Mouse (Mus musculus): ENCODE results near the gene Unc13b.

Unc13b gene

DNA sequence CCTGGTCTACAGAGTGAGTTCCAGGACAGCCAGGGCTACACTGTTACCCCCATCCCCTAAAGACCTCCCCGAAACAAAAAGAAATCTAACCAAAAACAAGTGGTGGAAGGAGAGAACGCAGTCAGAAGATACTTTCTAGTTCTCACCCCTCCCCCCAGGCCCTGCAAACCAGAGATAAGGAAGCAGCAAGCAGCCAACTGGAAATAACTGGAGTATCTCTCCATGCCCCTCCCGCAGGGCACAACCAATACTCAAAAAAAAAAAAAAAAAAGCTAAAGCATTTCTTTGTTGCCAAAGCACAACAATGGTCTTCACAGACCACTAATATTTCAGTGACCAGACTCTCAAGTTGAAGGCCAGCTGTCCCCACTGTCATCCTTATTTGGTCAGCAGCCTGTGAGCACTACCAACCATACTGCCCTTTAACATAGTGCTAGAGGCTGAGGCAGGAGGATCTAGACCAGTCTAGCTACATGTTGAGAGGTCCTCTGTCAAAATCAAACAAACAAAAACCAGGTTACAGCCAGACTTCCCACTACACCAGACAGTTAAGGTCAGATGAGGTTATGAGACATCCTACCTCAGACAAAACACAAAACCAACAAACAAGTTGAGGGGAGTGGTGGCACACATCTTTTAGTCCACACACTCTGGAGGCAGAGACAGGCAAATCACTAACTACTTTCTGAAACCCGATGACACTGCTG lies 20.7 kb upstream of the Unc13b start:
- DNase-seq (ENCODE audit: low spot score): no peak

GRCm38 (mm10) chr4:43038567-43039495 lies 19.9 kb upstream of the Unc13b start:
- DNase-seq (ENCODE audit: low spot score): peak; percentile 75

DNA sequence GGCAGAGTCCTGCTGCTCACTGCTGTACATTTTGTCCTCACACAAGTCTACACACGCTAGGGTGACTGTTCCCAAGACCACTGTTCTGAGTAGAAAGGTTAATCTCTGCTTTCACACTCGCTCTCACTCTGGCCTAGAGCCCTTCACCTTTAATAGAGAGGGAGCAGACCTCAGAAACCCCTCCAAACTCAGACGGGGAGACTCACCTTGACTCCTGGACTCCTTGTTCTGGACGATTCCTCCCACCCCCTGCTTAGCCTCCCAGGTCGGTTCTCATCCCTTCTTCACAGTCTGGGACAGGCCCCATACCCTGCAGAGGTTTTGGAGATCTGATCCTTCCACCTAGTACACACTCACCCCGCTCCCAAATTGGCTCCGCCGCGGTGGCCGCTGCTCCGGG lies 19.1 kb upstream of the Unc13b start:
- peak; percentile 34 for DNase-seq (ENCODE audit: low spot score)

DNA sequence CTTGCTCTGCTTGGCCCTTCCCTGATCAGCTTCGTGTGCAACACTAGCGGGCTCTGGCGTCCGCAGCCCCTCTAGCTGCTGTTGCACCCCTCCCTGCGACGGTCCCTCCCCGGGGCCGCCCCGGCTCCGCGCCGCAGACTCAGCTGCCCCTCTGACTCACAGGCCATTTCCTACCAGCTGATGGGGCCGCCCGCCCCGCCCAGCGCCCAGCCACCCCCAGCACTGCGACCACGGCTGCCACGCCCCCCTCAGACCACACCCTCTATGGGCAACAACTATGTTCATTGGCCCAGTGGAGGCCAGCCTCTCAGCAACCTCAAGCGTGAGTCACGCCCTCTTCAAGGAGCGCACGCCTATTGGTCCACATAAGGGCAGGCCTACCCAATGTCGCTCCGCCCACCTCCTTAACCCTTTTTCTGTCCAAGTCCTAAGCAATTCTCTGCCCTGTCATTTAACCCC lies 18.6 kb upstream of the Unc13b start:
- DNase-seq (ENCODE audit: low spot score): peak; percentile 98

DNA sequence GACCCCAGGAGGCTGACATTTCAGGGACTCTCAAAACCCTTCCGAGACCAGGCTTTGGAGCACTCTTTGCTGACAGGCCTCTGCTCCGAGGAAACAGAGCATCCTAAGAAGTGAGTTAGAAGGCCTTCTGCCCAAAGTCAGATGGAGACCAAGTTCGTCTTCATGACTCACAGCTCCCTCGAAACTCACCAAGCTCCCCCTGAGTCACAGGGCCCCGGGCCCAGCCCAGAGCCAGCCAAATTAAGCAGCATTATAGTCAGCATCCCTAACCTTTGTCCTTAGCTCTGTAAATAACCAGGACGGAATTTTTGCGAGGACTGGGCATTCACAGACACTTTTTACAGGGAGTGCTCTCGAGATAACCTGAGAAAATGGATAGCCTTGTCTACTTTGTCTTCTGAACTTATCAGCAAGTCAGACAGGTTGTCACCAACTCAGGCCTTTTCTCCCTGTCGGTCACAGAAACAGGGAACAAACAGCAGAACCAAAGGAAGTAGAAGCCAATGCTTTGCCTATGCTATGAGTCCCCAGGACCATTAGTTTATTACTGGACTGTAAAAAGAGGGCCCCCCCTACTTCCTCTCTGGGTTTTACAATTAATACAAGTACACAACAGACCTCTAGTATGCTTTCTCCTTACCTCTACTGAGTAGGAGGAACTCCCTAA lies 17.7 kb upstream of the Unc13b start:
- peak; percentile 38 for DNase-seq (ENCODE audit: low spot score)

DNA sequence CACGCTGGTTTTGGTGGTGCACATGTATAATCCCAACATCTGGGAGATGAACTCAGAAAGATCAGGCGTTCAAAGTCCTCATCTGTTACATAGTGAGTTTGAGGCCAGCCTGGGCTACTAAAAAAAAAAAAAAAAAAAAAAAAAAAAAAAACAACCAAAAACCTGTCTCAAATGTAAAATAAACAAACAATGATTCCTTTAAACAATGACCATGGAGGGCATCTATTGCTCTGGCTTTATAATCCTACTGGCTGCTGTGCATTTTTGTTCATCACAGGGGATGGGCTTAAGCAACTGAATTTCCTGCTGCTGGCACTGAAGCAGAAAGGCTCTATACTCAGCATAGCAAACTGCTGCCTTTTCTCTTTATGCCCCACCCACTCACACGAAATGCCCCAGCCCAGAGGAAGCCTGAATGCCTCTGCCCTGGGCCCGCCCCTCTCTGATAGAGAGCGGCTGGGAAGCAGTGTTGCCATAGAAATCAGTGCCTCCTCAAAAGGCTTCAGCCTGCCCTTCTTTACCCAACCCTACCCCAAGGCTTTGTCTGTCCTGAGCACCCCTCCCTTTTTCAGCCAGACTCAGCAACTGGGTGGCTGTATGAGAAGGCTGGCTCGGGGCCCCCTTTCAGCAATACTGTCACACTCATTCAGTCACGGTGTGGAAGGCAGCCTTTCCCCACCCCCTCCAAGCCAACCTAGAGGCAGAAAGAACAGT lies 15.0 kb upstream of the Unc13b start:
- DNase-seq (ENCODE audit: low spot score): peak; percentile 78

DNA sequence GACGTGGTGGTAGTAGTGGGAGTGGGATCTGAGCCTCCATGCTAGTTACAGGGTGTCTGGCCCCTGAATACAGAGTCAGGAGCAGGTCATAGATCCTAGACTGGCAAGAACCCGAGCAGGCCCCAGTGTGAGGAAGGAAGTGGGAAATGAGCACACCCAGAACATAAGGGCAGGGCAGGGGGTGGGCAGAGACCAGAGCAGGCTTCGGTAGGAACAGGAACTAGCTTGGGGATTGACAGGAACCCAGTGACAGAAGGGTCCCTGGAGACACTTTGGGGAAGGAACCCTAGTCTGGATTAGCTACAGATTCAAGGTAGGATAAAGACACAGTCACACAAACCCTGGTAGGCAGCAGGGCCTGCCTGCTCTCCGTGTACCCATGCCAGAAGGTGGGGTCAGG lies 14.1 kb upstream of the Unc13b start:
- peak; percentile 48 for DNase-seq (ENCODE audit: low spot score)

DNA sequence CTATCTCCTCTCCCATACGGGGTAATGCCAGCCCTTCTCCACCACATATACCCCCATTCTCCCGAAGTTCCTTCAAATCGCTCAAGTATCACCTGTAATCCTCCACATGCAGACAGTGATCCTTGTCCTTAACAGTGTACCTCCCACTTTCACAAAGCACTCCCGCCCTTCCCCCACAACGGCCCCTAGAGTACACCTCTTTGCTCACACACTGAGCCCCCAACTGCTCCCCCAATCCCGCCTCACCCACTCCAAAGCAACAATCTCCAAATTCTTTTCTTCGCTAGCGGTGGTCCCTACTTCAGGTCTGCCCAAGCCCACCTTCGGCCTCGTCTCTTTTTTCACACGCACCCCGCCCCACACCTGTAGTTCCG lies 13.5 kb upstream of the Unc13b start:
- DNase-seq (ENCODE audit: low spot score): no peak

- DNase-seq (ENCODE audit: low spot score): peak; percentile 97
These were observed 13.0 kb upstream of the Unc13b start, which contains the start of gene Fam214b for GRCm38 (mm10) chr4:43045659-43046302. Gene Fam214b (minus strand): TSS chr4:43046220.

DNA sequence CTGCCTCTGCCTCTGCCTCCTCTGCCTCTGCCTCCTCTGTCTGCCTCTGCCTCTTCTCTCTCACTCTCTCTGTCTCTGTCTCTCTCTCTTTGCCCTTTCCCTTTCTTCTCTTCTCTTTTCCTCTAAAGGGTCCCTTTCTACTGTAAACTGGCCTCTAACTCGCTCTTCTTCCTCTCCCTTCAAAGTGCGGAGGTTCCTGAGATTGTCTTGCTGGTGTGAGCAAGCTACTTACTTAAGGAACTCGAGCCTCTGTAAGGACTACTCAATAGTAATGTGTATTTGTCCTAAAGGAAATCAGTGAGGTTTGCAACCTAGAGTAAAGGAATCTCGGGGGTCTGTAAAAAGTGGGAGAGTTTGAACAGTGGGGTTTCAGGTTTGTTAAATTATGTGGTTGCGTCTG lies 12.1 kb upstream of the Unc13b start:
- peak; percentile 52 for DNase-seq (ENCODE audit: low spot score)

DNA sequence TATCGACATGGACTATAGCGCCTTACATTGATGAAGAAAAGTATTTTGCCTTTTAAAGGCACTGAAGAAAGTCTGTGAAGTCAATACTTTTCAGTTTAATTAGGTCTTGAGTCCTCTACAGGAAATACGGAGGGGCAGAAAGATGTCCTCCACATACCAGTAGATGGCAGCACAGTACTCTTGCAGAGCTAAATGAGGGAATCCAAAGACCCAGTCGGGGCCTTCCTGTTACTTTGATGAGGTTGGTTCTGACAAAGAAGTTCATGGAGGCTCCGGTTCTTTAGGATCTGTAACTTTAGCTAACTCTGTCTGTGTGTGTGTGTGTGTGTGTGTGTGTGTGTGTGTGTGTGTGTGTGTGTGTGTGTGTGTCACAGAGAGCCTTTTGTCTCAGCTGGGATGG lies 11.5 kb upstream of the Unc13b start:
- DNase-seq (ENCODE audit: low spot score): peak; percentile 90

GRCm38 (mm10) chr4:43052627-43053026 lies 6.1 kb upstream of the Unc13b start:
- peak; percentile 78 for DNase-seq (ENCODE audit: low spot score)

DNA sequence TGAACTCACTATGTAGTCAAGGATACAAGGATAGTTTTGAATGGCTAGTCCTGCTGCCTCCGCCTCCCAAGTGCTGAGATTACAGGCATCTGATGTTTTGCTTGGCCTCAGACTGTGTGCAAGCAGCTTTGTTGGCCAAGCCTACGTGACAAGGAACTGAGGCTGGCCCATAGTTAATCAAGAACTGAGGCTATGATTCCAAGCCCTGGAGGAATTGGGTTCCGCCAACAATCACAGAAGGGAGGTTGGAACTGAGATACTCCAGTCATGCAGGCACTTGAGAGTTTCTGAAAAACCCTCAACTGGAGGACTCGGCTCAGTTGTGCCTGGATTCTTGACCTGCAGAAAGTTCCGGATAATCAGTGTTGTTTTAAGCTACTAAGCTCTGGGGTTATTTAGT lies 1.1 kb upstream of the Unc13b start:
- no peak for DNase-seq (ENCODE audit: low spot score)

DNA sequence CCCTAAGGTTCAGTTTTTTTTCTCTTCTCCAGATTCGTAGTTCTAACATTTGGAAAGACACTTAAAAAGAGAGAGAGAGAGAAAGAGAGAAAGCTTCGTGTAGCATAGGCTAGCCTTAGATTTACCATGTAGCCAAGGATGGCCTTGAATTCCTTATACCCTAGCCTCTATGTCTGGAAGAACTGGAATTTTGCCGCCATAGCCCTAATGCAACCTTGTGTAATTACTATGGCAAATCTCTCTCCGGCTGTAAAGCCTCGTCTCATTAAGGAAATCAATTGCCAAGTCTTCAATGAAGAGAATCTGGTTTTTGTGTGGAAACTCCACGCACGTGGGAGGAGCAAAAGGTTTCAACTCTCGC lies 381 bp upstream of the Unc13b start:
- no peak for DNase-seq (ENCODE audit: low spot score)

GRCm38 (mm10) chr4:43059697-43060096 lies 944 bp downstream of the Unc13b start:
- DNase-seq (ENCODE audit: low spot score): no peak

- DNase-seq (ENCODE audit: low spot score): no peak
These were observed 1.5 kb downstream of the Unc13b start for GRCm38 (mm10) chr4:43060286-43060685.

- DNase-seq (ENCODE audit: low spot score): no peak
These were observed 6.7 kb downstream of the Unc13b start for GRCm38 (mm10) chr4:43065471-43065870.

DNA sequence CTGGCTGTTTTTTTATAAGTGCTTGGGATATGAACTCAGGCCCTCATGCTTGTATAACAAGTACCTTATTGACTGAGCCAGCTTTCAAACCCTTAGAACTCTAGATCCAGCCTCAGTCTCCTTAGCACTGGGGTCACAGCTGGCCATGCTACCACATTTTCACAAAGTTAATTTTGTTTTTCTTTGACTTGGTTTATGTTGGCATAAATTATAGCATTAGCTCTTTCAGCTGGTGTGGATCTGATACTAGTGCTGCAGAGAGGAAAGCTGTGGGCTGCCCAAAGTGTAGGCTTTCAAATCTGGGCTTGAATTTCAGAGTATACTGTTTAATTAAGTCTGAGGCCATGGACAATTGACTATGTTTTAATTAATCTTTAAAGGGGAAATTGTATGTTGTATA lies 16.2 kb downstream of the Unc13b start:
- no peak for DNase-seq (ENCODE audit: low spot score)

GRCm38 (mm10) chr4:43078071-43078718 lies 19.4 kb downstream of the Unc13b start:
- DNase-seq (ENCODE audit: low spot score): peak; percentile 20

DNA sequence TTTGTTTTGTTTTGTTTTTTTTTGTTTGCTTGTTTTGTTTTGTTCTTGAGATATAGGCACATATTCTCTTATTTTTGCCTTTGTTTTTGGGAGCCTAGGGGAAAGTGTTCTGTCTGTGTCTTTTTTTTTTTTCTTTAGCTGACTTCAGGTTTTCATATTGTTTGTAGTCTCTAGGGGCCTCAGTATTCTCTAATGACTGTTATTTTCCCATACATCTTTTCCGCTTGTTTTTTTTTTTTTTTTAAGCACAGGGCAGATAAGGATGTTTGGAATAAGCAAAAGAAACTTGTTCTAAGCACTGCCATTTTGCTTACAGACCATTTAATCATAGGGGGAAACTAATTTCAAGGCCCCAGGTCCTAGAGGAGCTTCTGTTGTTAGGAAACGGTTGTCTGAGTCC lies 23.7 kb downstream of the Unc13b start:
- DNase-seq (ENCODE audit: low spot score): no peak

DNA sequence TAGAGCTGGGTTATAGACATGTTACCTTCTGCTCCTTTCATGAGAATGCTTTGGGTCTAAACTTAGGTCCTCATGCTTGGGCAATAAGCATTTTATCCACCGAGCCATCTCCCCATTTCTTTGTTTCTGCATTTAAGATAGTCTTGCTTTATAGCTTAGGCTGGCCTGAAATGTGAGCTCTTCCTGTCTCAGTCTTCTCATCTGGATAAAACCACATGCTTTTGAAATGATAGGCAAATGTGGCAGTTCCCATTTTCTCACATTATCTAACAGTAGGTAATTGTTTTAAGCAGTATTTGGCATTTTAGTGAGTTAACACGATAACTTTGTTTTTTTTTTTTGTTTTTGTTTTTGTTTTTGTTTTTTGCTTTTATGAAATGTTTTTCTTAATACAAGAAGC lies 31.2 kb downstream of the Unc13b start:
- DNase-seq (ENCODE audit: low spot score): no peak
